Mouse (Mus musculus): ENCODE measurements around the gene Gm20388. TPM values are rescaled to one million over a fixed set of nuclear protein-coding genes. Genes with fewer than 3 reads are reported as not detected.

Gene Gm20388
- total and polyA plus RNA-seq, 2 experiments from 2014 or later = 51.3 TPM; not detected in 1

GRCm38 (mm10) chr8:124067059-124067750 lies 4156.6 kb downstream of the Gm20388 start:
- ATAC-seq (no peak), DNase-seq (no peak)
- Histone ChIP-seq H3K4me1 (ENCODE audit: insufficient read depth) (no peaks in the 10 kb centered on the region), H3K36me3 (ENCODE audit: insufficient read depth) (no peaks in the 10 kb centered on the region), H3K9me3 (ENCODE audit: low read length) (no peaks in the 10 kb centered on the region), H3K27me3 (ENCODE audit: insufficient read depth, low read length) (no peaks in the 10 kb centered on the region), H3K9ac (no peak overlapping the region), H3K4me3 (ENCODE audit: low read depth, low read length) (no peak overlapping the region), H3K4me2 (ENCODE audit: low read depth) (no peak overlapping the region), H3K27ac (ENCODE audit: low read depth, low read length) (no peak overlapping the region)
- WGBS = 67% methylated on average over 4 of the region's 4 CpGs
- TF ChIP-seq CTCF (IDR thresholded peaks at IDR 0.05; ENCODE audit: low read depth) = no peak

- H3K27me3 ChIP-seq (ENCODE audit: insufficient read depth, low read length) = no peaks in the 10 kb centered on the region
- WGBS = 13% methylated on average over 18 of the region's 18 CpGs
Observed at GRCm38 (mm10) chr8:124070363-124071324, 4160.0 kb downstream of the Gm20388 start.

GRCm38 (mm10) chr8:124075977-124076376 lies 4165.3 kb downstream of the Gm20388 start:
- H3K4me1 ChIP-seq (ENCODE audit: insufficient read depth) = no peaks in the 10 kb centered on the region
- DNase-seq (no peak), ATAC-seq (no peak)
- H3K9ac ChIP-seq = no peak overlapping the region
- H3K4me3 ChIP-seq (ENCODE audit: low read depth, low read length) = no peak overlapping the region
- no peaks in the 10 kb centered on the region for H3K9me3 ChIP-seq (ENCODE audit: low read length)
- no peak overlapping the region for H3K27ac ChIP-seq (ENCODE audit: low read depth, low read length)
- 55% methylated on average over 8 of the region's 8 CpGs for WGBS
- H3K4me2 ChIP-seq (ENCODE audit: low read depth) = no peak overlapping the region
- TF ChIP-seq CTCF (IDR thresholded peaks at IDR 0.05; ENCODE audit: low read depth) = no peak
- no peaks in the 10 kb centered on the region for H3K27me3 ChIP-seq (ENCODE audit: insufficient read depth, low read length)
- H3K36me3 ChIP-seq (ENCODE audit: insufficient read depth) = no peaks in the 10 kb centered on the region

More at GRCm38 (mm10) chr8:124070363-124071324, 4160.0 kb downstream of the Gm20388 start:
- Histone ChIP-seq H3K36me3 (ENCODE audit: insufficient read depth) (no peaks in the 10 kb centered on the region), H3K4me2 (ENCODE audit: low read depth) (no peak overlapping the region), H3K9ac (no peak overlapping the region), H3K4me1 (ENCODE audit: insufficient read depth) (no peaks in the 10 kb centered on the region), H3K4me3 (ENCODE audit: low read depth, low read length) (no peak overlapping the region), H3K9me3 (ENCODE audit: low read length) (no peaks in the 10 kb centered on the region), H3K27ac (ENCODE audit: low read depth, low read length) (peak overlapping the region; percentile 55; the same call in 1 of the 2 replicates)
- no peak for TF ChIP-seq CTCF (IDR thresholded peaks at IDR 0.05; ENCODE audit: low read depth)
- ATAC-seq (peak; percentile 90), DNase-seq (peak; percentile 79)

GRCm38 (mm10) chr8:124076416-124076815 lies 4165.8 kb downstream of the Gm20388 start:
- no peaks in the 10 kb centered on the region for H3K36me3 ChIP-seq (ENCODE audit: insufficient read depth)
- H3K9ac ChIP-seq = no peak overlapping the region
- H3K9me3 ChIP-seq (ENCODE audit: low read length) = no peaks in the 10 kb centered on the region
- H3K27ac ChIP-seq (ENCODE audit: low read depth, low read length) = no peak overlapping the region
- WGBS = 32% methylated on average over 3 of the region's 3 CpGs
- H3K4me2 ChIP-seq (ENCODE audit: low read depth) = no peak overlapping the region
- ATAC-seq = no peak
- no peak for DNase-seq
- H3K4me1 ChIP-seq (ENCODE audit: insufficient read depth) = no peaks in the 10 kb centered on the region
- no peak for TF ChIP-seq CTCF (IDR thresholded peaks at IDR 0.05; ENCODE audit: low read depth)
- no peak overlapping the region for H3K4me3 ChIP-seq (ENCODE audit: low read depth, low read length)
- no peaks in the 10 kb centered on the region for H3K27me3 ChIP-seq (ENCODE audit: insufficient read depth, low read length)

- H3K27ac ChIP-seq (ENCODE audit: low read depth, low read length) = no peak overlapping the region
- ATAC-seq = no peak
- H3K36me3 ChIP-seq (ENCODE audit: insufficient read depth) = no peaks in the 10 kb centered on the region
- H3K4me2 ChIP-seq (ENCODE audit: low read depth) = no peak overlapping the region
- H3K9ac ChIP-seq = no peak overlapping the region
- H3K9me3 ChIP-seq (ENCODE audit: low read length) = no peaks in the 10 kb centered on the region
- H3K4me1 ChIP-seq (ENCODE audit: insufficient read depth) = no peaks in the 10 kb centered on the region
- DNase-seq = no peak
- no peak overlapping the region for H3K4me3 ChIP-seq (ENCODE audit: low read depth, low read length)
- no peaks in the 10 kb centered on the region for H3K27me3 ChIP-seq (ENCODE audit: insufficient read depth, low read length)
- WGBS = 87% methylated on average over 8 of the region's 8 CpGs
- TF ChIP-seq CTCF (IDR thresholded peaks at IDR 0.05; ENCODE audit: low read depth) = no peak
Observed at GRCm38 (mm10) chr8:124077377-124077776, 4166.7 kb downstream of the Gm20388 start.

GRCm38 (mm10) chr8:124077998-124078397 lies 4167.4 kb downstream of the Gm20388 start:
- no peak for ATAC-seq
- no peak overlapping the region for H3K4me3 ChIP-seq (ENCODE audit: low read depth, low read length)
- no peak overlapping the region for H3K9ac ChIP-seq
- H3K36me3 ChIP-seq (ENCODE audit: insufficient read depth) = no peaks in the 10 kb centered on the region
- no peak overlapping the region for H3K27ac ChIP-seq (ENCODE audit: low read depth, low read length)
- no peak overlapping the region for H3K4me2 ChIP-seq (ENCODE audit: low read depth)
- no peaks in the 10 kb centered on the region for H3K4me1 ChIP-seq (ENCODE audit: insufficient read depth)
- no peaks in the 10 kb centered on the region for H3K9me3 ChIP-seq (ENCODE audit: low read length)
- no peak for DNase-seq
- WGBS = 75% methylated on average over 10 of the region's 10 CpGs
- peak; percentile 20; the same call in 1 of the 2 replicates for TF ChIP-seq CTCF (IDR thresholded peaks at IDR 0.05; ENCODE audit: low read depth)
- H3K27me3 ChIP-seq (ENCODE audit: insufficient read depth, low read length) = no peaks in the 10 kb centered on the region

GRCm38 (mm10) chr8:124078969-124079368 lies 4168.3 kb downstream of the Gm20388 start:
- WGBS = 75% methylated on average over 7 of the region's 7 CpGs
- H3K4me2 ChIP-seq (ENCODE audit: low read depth) = no peak overlapping the region
- no peak overlapping the region for H3K4me3 ChIP-seq (ENCODE audit: low read depth, low read length)
- ATAC-seq = no peak
- no peak for TF ChIP-seq CTCF (IDR thresholded peaks at IDR 0.05; ENCODE audit: low read depth)
- H3K36me3 ChIP-seq (ENCODE audit: insufficient read depth) = no peaks in the 10 kb centered on the region
- no peak overlapping the region for H3K27ac ChIP-seq (ENCODE audit: low read depth, low read length)
- no peak for DNase-seq
- no peaks in the 10 kb centered on the region for H3K27me3 ChIP-seq (ENCODE audit: insufficient read depth, low read length)
- H3K9me3 ChIP-seq (ENCODE audit: low read length) = no peaks in the 10 kb centered on the region
- no peak overlapping the region for H3K9ac ChIP-seq
- no peaks in the 10 kb centered on the region for H3K4me1 ChIP-seq (ENCODE audit: insufficient read depth)

Measured in forebrain, postnatal 0 days (tissue).